Mouse (Mus musculus) central nervous system, embryonic 11.5 days (tissue): ENCODE data around the gene Olfr827. TPM values are rescaled to one million over a fixed set of nuclear protein-coding genes. Genes with fewer than 3 reads are reported as not detected.

Experiments used
- polyA plus RNA-seq: library from polyadenylated mRNA; depleted of rRNA; stranded (reverse); fragments of >200 nt; gene quantifications from 2 replicates; pipeline ENCODE4 v1.2.3, GENCODE M21; 2012; rRNA removed

The Olfr827 gene
- not detected in 2 replicates for polyA plus RNA-seq

GRCm38 (mm10) chr10:130214303-130214702 is at the start of gene Olfr827:
Olfr827 (minus strand) TSS chr10:130214403.

GRCm38 (mm10) chr10:130184086-130184485 is 30.1 kb downstream of the Olfr827 start, which contains the start of gene Olfr826:
Olfr826 (minus strand) TSS chr10:130184186.

GRCm38 (mm10) chr10:130166666-130167065 is 47.5 kb downstream of the Olfr827 start, which contains the start of gene Olfr825:
Olfr825 (minus strand) TSS chr10:130166766.

Other genes with a start within 250 kb of the Olfr827 start
- gene Olfr819, start 247.1 kb downstream of the Olfr827 start, polyA plus RNA-seq = not detected in 2 replicates
- not detected in 2 replicates for gene Olfr247, start 238.3 kb downstream of the Olfr827 start, polyA plus RNA-seq
- not detected in 2 replicates for gene Gm10310, start 229.3 kb downstream of the Olfr827 start, polyA plus RNA-seq
- gene Olfr820, start 201.8 kb downstream of the Olfr827 start, polyA plus RNA-seq = not detected in 2 replicates
- gene Olfr821, start 184.1 kb downstream of the Olfr827 start, polyA plus RNA-seq = not detected in 2 replicates
- gene Olfr822, start 143.2 kb downstream of the Olfr827 start, polyA plus RNA-seq = not detected in 2 replicates
- gene Olfr823, start 99.0 kb downstream of the Olfr827 start, polyA plus RNA-seq = not detected in 2 replicates
- gene Olfr824, start 84.4 kb downstream of the Olfr827 start, polyA plus RNA-seq = not detected in 2 replicates
- gene Olfr825, start 47.6 kb downstream of the Olfr827 start, polyA plus RNA-seq = not detected in 2 replicates
- not detected in 2 replicates for gene Olfr826, start 30.2 kb downstream of the Olfr827 start, polyA plus RNA-seq
- gene Neurod4, start 65.8 kb upstream of the Olfr827 start, polyA plus RNA-seq = 4.0 and 6.9 TPM in 2 replicates
- 0.47 and 0.53 TPM in 2 replicates for gene Tespa1, start 108.5 kb upstream of the Olfr827 start, polyA plus RNA-seq
- gene Vmn2r84, start 179.9 kb upstream of the Olfr827 start, polyA plus RNA-seq = under 0.01 TPM in 1 of 2 replicates, not detected in the other
- gene Vmn2r85, start 215.3 kb upstream of the Olfr827 start, polyA plus RNA-seq = 0.04 TPM in 1 of 2 replicates, not detected in the other
- 0.02 TPM in 1 of 2 replicates, not detected in the other for gene Vmn2r86, start 241.6 kb upstream of the Olfr827 start, polyA plus RNA-seq